Mouse (Mus musculus): ENCODE measurements at regions not wholly inside any gene's neighbourhood (a gene's known extent, or its start where the extent isn't known, plus 50 kb on each side); places are given as distances from the start of the nearest gene placed in this dataset.
A peak's percentile ranks its signal among the peaks of the same experiment; 100 is the strongest.

- H3K9ac ChIP-seq (ENCODE audit: low read depth, low read length), result no peak overlapping the region
- H3K4me2 ChIP-seq (ENCODE audit: low read depth, low read length), result no peak overlapping the region
- DNase-seq (ENCODE audit: low spot score), result no peak
- no peak for ATAC-seq (ENCODE audit: low read depth)
- H3K36me3 ChIP-seq (ENCODE audit: control insufficient read depth, insufficient read depth, low read length), result no peaks in the 10 kb centered on the region
- no peak overlapping the region for H3K27ac ChIP-seq (replicated peaks; ENCODE audit: low read depth, low read length)
- no peaks in the 10 kb centered on the region for H3K9me3 ChIP-seq (ENCODE audit: control insufficient read depth, low read length)
- 27% methylated on average over 3 of the region's 3 CpGs for WGBS
- no peak overlapping the region for H3K4me3 ChIP-seq (ENCODE audit: low read depth, low read length)
- no peaks in the 10 kb centered on the region for H3K4me1 ChIP-seq (ENCODE audit: control insufficient read depth, insufficient read depth, low read length)
- H3K27me3 ChIP-seq (replicated peaks; ENCODE audit: control insufficient read depth, insufficient read depth, low read length), result 0 out of 2 replicates have a peak, but pooled peaks cover 4% of the 10 kb centered on the region
Measured at GRCm38 (mm10) chr4:8382125-8382417, 143.2 kb upstream of the Car8 start.

- H3K4me3 ChIP-seq (ENCODE audit: low read depth, low read length), result no peak overlapping the region
- no peak overlapping the region for H3K27ac ChIP-seq (replicated peaks; ENCODE audit: low read depth, low read length)
- H3K36me3 ChIP-seq (ENCODE audit: control insufficient read depth, insufficient read depth, low read length), result no peaks in the 10 kb centered on the region
- no peak for DNase-seq (ENCODE audit: low spot score)
- WGBS, result 28% methylated on average over 13 of the region's 13 CpGs
- 0 out of 2 replicates have a peak, but pooled peaks cover 4% of the 10 kb centered on the region for H3K27me3 ChIP-seq (replicated peaks; ENCODE audit: control insufficient read depth, insufficient read depth, low read length)
- no peak overlapping the region for H3K4me2 ChIP-seq (ENCODE audit: low read depth, low read length)
- no peaks in the 10 kb centered on the region for H3K4me1 ChIP-seq (ENCODE audit: control insufficient read depth, insufficient read depth, low read length)
- no peaks in the 10 kb centered on the region for H3K9me3 ChIP-seq (ENCODE audit: control insufficient read depth, low read length)
- ATAC-seq (ENCODE audit: low read depth), result peak; percentile 26; the same call in 1 of the 2 replicates
- H3K9ac ChIP-seq (ENCODE audit: low read depth, low read length), result no peak overlapping the region
Measured at GRCm38 (mm10) chr4:8381408-8382124, 142.7 kb upstream of the Car8 start.

- H3K36me3 ChIP-seq (ENCODE audit: control insufficient read depth, insufficient read depth, low read length), result no peaks in the 10 kb centered on the region
- H3K4me2 ChIP-seq (ENCODE audit: low read depth, low read length), result no peak overlapping the region
- H3K4me3 ChIP-seq (ENCODE audit: low read depth, low read length), result no peak overlapping the region
- no peaks in the 10 kb centered on the region for H3K4me1 ChIP-seq (ENCODE audit: control insufficient read depth, insufficient read depth, low read length)
- WGBS, result 51% methylated on average over 5 of the region's 5 CpGs
- no peak overlapping the region for H3K9ac ChIP-seq (ENCODE audit: low read depth, low read length)
- DNase-seq (ENCODE audit: low spot score) (peak; percentile 76), ATAC-seq (ENCODE audit: low read depth) (peak; percentile 78)
- H3K27ac ChIP-seq (replicated peaks; ENCODE audit: low read depth, low read length), result no peak overlapping the region
- no peaks in the 10 kb centered on the region for H3K9me3 ChIP-seq (ENCODE audit: control insufficient read depth, low read length)
- H3K27me3 ChIP-seq (replicated peaks; ENCODE audit: control insufficient read depth, insufficient read depth, low read length), result 0 out of 2 replicates have a peak, but pooled peaks cover 4% of the 10 kb centered on the region
Measured at GRCm38 (mm10) chr4:8380711-8381338, 142.0 kb upstream of the Car8 start.

- Histone ChIP-seq H3K4me3 (ENCODE audit: low read depth, low read length) (no peak overlapping the region), H3K27me3 (replicated peaks; ENCODE audit: control insufficient read depth, insufficient read depth, low read length) (no peaks in the 10 kb centered on the region), H3K4me2 (ENCODE audit: low read depth, low read length) (no peak overlapping the region), H3K27ac (replicated peaks; ENCODE audit: low read depth, low read length) (no peak overlapping the region), H3K9me3 (ENCODE audit: control insufficient read depth, low read length) (no peaks in the 10 kb centered on the region), H3K4me1 (ENCODE audit: control insufficient read depth, insufficient read depth, low read length) (no peaks in the 10 kb centered on the region), H3K36me3 (ENCODE audit: control insufficient read depth, insufficient read depth, low read length) (no peaks in the 10 kb centered on the region), H3K9ac (ENCODE audit: low read depth, low read length) (no peak overlapping the region)
- ATAC-seq (ENCODE audit: low read depth) (peak; percentile 56; the same call in 1 of the 2 replicates), DNase-seq (ENCODE audit: low spot score) (peak; percentile 34)
- WGBS, result 48% methylated on average over 6 of the region's 6 CpGs
Measured at GRCm38 (mm10) chr4:8374737-8375489, 136.1 kb upstream of the Car8 start.

- no peaks in the 10 kb centered on the region for H3K36me3 ChIP-seq (ENCODE audit: control insufficient read depth, insufficient read depth, low read length)
- no peaks in the 10 kb centered on the region for H3K27me3 ChIP-seq (replicated peaks; ENCODE audit: control insufficient read depth, insufficient read depth, low read length)
- ATAC-seq (ENCODE audit: low read depth) (no peak), DNase-seq (ENCODE audit: low spot score) (no peak)
- WGBS, result 75% methylated on average over 3 of the region's 3 CpGs
- H3K9ac ChIP-seq (ENCODE audit: low read depth, low read length), result no peak overlapping the region
- no peak overlapping the region for H3K4me2 ChIP-seq (ENCODE audit: low read depth, low read length)
- H3K9me3 ChIP-seq (ENCODE audit: control insufficient read depth, low read length), result no peaks in the 10 kb centered on the region
- no peak overlapping the region for H3K4me3 ChIP-seq (ENCODE audit: low read depth, low read length)
- H3K27ac ChIP-seq (replicated peaks; ENCODE audit: low read depth, low read length), result no peak overlapping the region; the same call in 1 of the 2 replicates
- H3K4me1 ChIP-seq (ENCODE audit: control insufficient read depth, insufficient read depth, low read length), result no peaks in the 10 kb centered on the region
Measured at GRCm38 (mm10) chr4:8374061-8374460, 135.2 kb upstream of the Car8 start.

DNA sequence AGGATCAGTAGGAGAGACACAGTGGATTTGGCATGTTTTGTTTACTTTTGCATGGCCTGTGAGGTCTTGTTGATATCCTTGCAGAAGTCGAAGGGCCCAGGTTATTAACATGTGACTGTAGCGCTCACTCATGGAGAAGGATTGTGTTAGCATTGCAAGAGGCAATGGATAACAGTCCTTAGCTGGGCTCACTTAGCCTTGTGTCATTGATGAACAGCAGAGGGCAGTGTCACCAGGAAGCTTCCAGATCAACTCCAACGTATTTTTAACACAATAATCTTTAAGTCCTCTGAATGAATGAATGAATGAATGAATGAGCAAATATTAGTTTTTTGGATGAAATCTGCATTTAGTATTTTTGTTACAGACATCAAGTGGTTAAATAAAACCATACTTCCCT, 133.2 kb upstream of the Car8 start:
- 70% methylated on average over 3 of the region's 3 CpGs for WGBS
- Histone ChIP-seq H3K27me3 (replicated peaks; ENCODE audit: control insufficient read depth, insufficient read depth, low read length) (no peaks in the 10 kb centered on the region), H3K4me1 (ENCODE audit: control insufficient read depth, insufficient read depth, low read length) (no peaks in the 10 kb centered on the region), H3K9me3 (ENCODE audit: control insufficient read depth, low read length) (no peaks in the 10 kb centered on the region), H3K9ac (ENCODE audit: low read depth, low read length) (no peak overlapping the region), H3K27ac (replicated peaks; ENCODE audit: low read depth, low read length) (no peak overlapping the region), H3K4me2 (ENCODE audit: low read depth, low read length) (no peak overlapping the region), H3K36me3 (ENCODE audit: control insufficient read depth, insufficient read depth, low read length) (no peaks in the 10 kb centered on the region), H3K4me3 (ENCODE audit: low read depth, low read length) (no peak overlapping the region)
- ATAC-seq (ENCODE audit: low read depth) (no peak), DNase-seq (ENCODE audit: low spot score) (no peak)

DNA sequence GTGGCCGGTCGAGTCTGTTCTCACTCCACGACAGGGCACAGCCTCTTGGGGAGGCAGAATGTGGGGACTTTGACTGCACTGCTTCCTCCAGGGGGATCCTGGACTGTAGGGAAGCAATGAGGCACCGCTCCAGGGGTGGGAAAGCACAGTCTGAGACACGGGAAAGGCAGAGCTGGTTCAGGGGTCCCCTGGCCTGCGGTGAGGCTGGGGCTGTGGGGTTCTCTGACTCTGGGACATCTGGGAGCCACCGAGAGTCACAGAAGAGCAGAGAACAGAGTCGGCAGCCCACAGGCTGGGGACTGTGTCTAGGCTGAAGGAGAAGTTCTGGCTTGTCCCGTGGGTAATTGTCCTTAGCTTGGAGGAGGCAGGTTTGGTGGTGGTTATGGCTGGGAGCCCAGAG, 131.9 kb upstream of the Car8 start:
- Histone ChIP-seq H3K36me3 (ENCODE audit: control insufficient read depth, insufficient read depth, low read length) (no peaks in the 10 kb centered on the region), H3K4me3 (ENCODE audit: low read depth, low read length) (no peak overlapping the region), H3K4me2 (ENCODE audit: low read depth, low read length) (no peak overlapping the region), H3K9me3 (ENCODE audit: control insufficient read depth, low read length) (no peaks in the 10 kb centered on the region), H3K4me1 (ENCODE audit: control insufficient read depth, insufficient read depth, low read length) (no peaks in the 10 kb centered on the region), H3K27me3 (replicated peaks; ENCODE audit: control insufficient read depth, insufficient read depth, low read length) (no peaks in the 10 kb centered on the region), H3K9ac (ENCODE audit: low read depth, low read length) (no peak overlapping the region), H3K27ac (replicated peaks; ENCODE audit: low read depth, low read length) (no peak overlapping the region)
- ATAC-seq (ENCODE audit: low read depth), result no peak
- no peak for DNase-seq (ENCODE audit: low spot score)
- WGBS, result 69% methylated on average over 9 of the region's 9 CpGs

DNA sequence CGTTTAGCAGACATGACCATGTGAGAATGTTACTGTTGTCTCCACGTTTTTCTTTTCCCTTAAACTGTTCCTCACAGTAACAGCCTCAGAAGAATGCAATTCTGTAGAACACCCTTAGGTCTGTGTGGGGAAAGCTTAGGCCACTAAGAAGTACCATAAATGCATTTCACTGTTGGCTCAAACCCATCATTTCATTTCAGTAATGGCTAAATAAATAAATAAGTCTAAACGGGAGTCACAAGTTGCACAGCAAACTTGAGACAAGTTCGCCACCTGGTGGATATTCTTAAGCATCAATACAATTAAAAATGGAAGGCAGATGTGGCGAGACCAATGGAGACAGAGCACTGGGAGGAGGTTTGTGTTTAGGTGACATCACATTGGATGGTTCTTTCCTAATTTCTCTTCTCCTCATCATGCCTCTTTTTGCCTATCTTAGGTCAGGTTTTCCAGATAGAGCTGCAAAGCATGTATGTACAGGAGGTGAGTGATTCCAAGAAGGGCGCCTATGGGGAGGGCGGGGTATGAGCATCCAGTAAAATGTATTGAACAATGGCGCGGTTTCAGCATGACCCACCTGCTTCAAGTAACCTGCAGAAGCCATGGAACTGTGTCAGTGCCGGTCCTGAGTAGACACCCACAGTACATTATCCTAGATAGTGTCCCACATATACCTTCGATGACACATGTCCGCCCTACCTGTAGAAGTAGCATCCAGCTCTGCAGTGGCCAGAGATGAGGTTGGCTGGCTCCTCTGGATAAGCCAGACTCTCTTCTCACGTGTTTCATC, 128.8 kb upstream of the Car8 start:
- no peaks in the 10 kb centered on the region for H3K27me3 ChIP-seq (replicated peaks; ENCODE audit: control insufficient read depth, insufficient read depth, low read length)
- H3K9me3 ChIP-seq (ENCODE audit: control insufficient read depth, low read length), result no peaks in the 10 kb centered on the region
- ATAC-seq (ENCODE audit: low read depth) (peak; percentile 47; the same call in 1 of the 2 replicates), DNase-seq (ENCODE audit: low spot score) (peak; percentile 90)
- H3K4me2 ChIP-seq (ENCODE audit: low read depth, low read length), result no peak overlapping the region
- WGBS, result 59% methylated on average over 13 of the region's 13 CpGs
- no peak overlapping the region for H3K27ac ChIP-seq (replicated peaks; ENCODE audit: low read depth, low read length)
- H3K4me3 ChIP-seq (ENCODE audit: low read depth, low read length), result no peak overlapping the region
- H3K9ac ChIP-seq (ENCODE audit: low read depth, low read length), result no peak overlapping the region
- no peaks in the 10 kb centered on the region; the same call in 1 of the 2 replicates for H3K4me1 ChIP-seq (ENCODE audit: control insufficient read depth, insufficient read depth, low read length)
- H3K36me3 ChIP-seq (ENCODE audit: control insufficient read depth, insufficient read depth, low read length), result no peaks in the 10 kb centered on the region
